Mouse (Mus musculus): ENCODE measurements around the gene Frmd4a.

The Frmd4a gene

GRCm38 (mm10) chr2:4017528-4018288 lies at the start of gene Frmd4a:
Frmd4a (plus strand) TSS chr2:4017717.
- no peak for DNase-seq

GRCm38 (mm10) chr2:3988876-3989275 lies 28.6 kb upstream of the Frmd4a start:
- DNase-seq: no peak

- DNase-seq: no peak
These were observed 27.1 kb upstream of the Frmd4a start for GRCm38 (mm10) chr2:3990431-3990830.

- DNase-seq: peak in 1 of 2 experiments; percentile 21
These were observed 937 bp downstream of the Frmd4a start for GRCm38 (mm10) chr2:4018431-4018876.

- no peak for DNase-seq
These were observed 1.4 kb downstream of the Frmd4a start for GRCm38 (mm10) chr2:4018909-4019308.

- DNase-seq: no peak
These were observed 7.4 kb downstream of the Frmd4a start for GRCm38 (mm10) chr2:4024927-4025326.

- no peak for DNase-seq
These were observed 11.7 kb downstream of the Frmd4a start for GRCm38 (mm10) chr2:4029031-4029747.

GRCm38 (mm10) chr2:4036153-4036589 lies 18.7 kb downstream of the Frmd4a start:
- no peak for DNase-seq

- DNase-seq: no peak
These were observed 19.2 kb downstream of the Frmd4a start for GRCm38 (mm10) chr2:4036651-4037117.

- no peak for DNase-seq
These were observed 24.5 kb downstream of the Frmd4a start for GRCm38 (mm10) chr2:4042009-4042408.

GRCm38 (mm10) chr2:4055481-4055880 lies 38.0 kb downstream of the Frmd4a start:
- DNase-seq: no peak

GRCm38 (mm10) chr2:4060675-4061074 lies 43.2 kb downstream of the Frmd4a start:
- DNase-seq: no peak

GRCm38 (mm10) chr2:4071831-4072230 lies 54.3 kb downstream of the Frmd4a start:
- no peak for DNase-seq

GRCm38 (mm10) chr2:4083877-4084276 lies 66.4 kb downstream of the Frmd4a start:
- DNase-seq: no peak

- no peak for DNase-seq
These were observed 80.1 kb downstream of the Frmd4a start for GRCm38 (mm10) chr2:4097601-4098000.

- DNase-seq: no peak
These were observed 81.6 kb downstream of the Frmd4a start for GRCm38 (mm10) chr2:4098948-4099776.

GRCm38 (mm10) chr2:4099777-4100104 lies 82.2 kb downstream of the Frmd4a start:
- no peak for DNase-seq

GRCm38 (mm10) chr2:4101370-4101769 lies 83.9 kb downstream of the Frmd4a start:
- DNase-seq: no peak

GRCm38 (mm10) chr2:4113303-4113920 lies 95.9 kb downstream of the Frmd4a start:
- DNase-seq: no peak

GRCm38 (mm10) chr2:4119678-4120458 lies 102.4 kb downstream of the Frmd4a start:
- DNase-seq: no peak

- DNase-seq: no peak
These were observed 113.7 kb downstream of the Frmd4a start for GRCm38 (mm10) chr2:4131216-4131615.

GRCm38 (mm10) chr2:4137493-4137892 lies 120.0 kb downstream of the Frmd4a start:
- no peak for DNase-seq

All from lung, postnatal 4 days (tissue).